Comparison of ENCODE assay signal across 19 mouse cellular contexts in the genomic region with DNA sequence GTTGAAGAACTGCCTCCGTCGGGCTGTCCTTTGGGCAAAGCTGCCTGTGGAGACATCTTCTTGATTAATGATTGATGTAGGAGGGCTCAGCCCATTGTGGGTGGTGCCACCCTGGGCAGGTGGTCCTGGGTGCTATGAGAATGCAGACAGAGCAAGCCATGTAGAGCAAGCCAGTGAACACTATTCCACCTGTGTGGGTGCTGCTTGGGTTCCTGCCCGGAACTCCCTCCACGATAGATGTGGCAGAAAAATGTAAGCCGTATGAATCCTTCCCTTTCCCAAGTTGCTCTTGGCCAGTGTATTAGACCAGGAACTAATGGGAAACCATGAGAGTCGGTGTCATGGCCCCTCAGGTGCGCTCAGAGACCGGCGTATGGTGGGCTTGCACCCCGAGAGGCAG. TPM values are rescaled to one million over a fixed set of nuclear protein-coding genes. Genes with fewer than 3 reads are reported as not detected.
"Had no signal": no experiment of that assay in that cellular context is flagged by ENCODE, and none has a peak within 500 bp of the region (broad histone marks: within the 10 kb centered on the region; RNA-seq: fewer than 3 reads in every experiment).

No protein-coding gene starts in this region.

- DNase-seq: gastrocnemius, adult 2 months; gastrocnemius, postnatal 10 days; gastrocnemius, postnatal 25 days; heart, adult 18-20 months; heart, postnatal 10 days; heart, postnatal 4 days; kidney, adult 18-20 months; kidney, adult 8-10 months; kidney, postnatal 10 days; kidney, postnatal 25 days; kidney, postnatal 4 days; liver; liver, embryonic 13.5 days had no signal

- ATAC-seq: hindbrain, embryonic 16.5 days; inflammation-experienced regulatory T-cells, adult 6 months; intestine, embryonic 15.5 days; intestine, postnatal 0 days had no signal

RNA-seq across cellular contexts. Expression of a gene that starts 11.3 kb away (rescaled TPM):
- total RNA-seq: gastrocnemius, adult 2 months; gastrocnemius, postnatal 25 days; granulocyte monocyte progenitor cell, adult 5-6 weeks; heart, postnatal 10 days; heart, postnatal 25 days had no signal
